ENCODE assay signal across 8 mouse cellular contexts in the genomic region with DNA sequence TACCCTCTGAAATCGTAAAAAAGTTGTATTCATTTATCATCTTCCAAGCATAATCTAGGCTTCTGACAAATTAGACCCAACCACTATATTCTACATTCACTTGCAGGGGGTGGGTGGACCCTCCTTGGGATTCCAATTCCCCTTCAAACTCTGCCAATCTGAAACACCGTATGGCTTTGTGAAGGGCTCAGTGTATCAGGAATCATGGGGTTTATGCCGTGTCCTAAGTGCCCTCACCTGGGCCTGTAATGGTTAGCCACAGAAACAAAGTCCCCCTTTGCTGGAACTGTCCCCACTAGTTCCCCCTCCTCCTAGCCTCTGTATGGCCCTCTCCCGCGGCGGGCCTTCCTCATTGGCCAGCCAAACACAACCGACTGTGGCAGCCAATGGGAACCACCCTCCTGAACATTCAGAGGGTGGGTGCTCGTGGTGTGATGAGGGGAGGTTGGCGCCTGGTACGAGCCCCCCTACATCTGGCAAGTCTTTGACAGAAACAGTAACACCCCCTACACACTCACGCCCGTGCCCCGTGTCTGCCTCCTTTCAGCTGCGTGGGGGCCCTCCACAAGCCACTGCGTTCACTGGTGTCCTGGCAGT. TPM values are rescaled to one million over a fixed set of nuclear protein-coding genes. Genes with fewer than 3 reads are reported as not detected.
DNase-seq lines count a peak whose midpoint lies in the region; ATAC-seq and TF ChIP-seq lines count a peak whose summit lies in the region.

No protein-coding gene starts in this region.

- H3K4me2 ChIP-seq in kidney, embryonic 16.5 days (replicated peaks; ENCODE audit: low read depth, low read length), result peak overlapping the region; percentile 84
- H3K4me2 ChIP-seq in limb, embryonic 14.5 days (replicated peaks; ENCODE audit: low read depth, low read length, severe bottlenecking), result peak overlapping the region; percentile 68

- intact Hi-C loops in gastrocnemius, postnatal 14 days (cut with DNase I; ENCODE audit: low total_unique reads), result no loop called here

- H3K36me3 ChIP-seq in kidney, embryonic 16.5 days (ENCODE audit: insufficient read depth, low read length), result no peaks in the 10 kb centered on the region
- H3K36me3 ChIP-seq in limb, embryonic 14.5 days (ENCODE audit: control insufficient read depth, insufficient read depth, low read length), result no peaks in the 10 kb centered on the region

- 26% methylated on average over 15 of the region's 15 CpGs for WGBS in kidney, embryonic 16.5 days
- WGBS in limb, embryonic 14.5 days, result 21% methylated on average over 15 of the region's 15 CpGs

- peak overlapping the region; percentile 51 for H3K4me3 ChIP-seq in kidney, embryonic 16.5 days (ENCODE audit: low read length)
- H3K4me3 ChIP-seq in limb, embryonic 14.5 days (replicated peaks; ENCODE audit: low read length), result peak overlapping the region; percentile 42

- H3K4me1 ChIP-seq in kidney, embryonic 16.5 days (ENCODE audit: insufficient read depth, low read length), result no peaks in the 10 kb centered on the region
- H3K4me1 ChIP-seq in limb, embryonic 14.5 days (ENCODE audit: control insufficient read depth, insufficient read depth, low read length), result no peaks in the 10 kb centered on the region

- H3K27me3 ChIP-seq in kidney, embryonic 16.5 days (ENCODE audit: insufficient read depth, low read length), result no peaks in the 10 kb centered on the region
- no peaks in the 10 kb centered on the region for H3K27me3 ChIP-seq in limb, embryonic 14.5 days (ENCODE audit: control insufficient read depth, insufficient read depth, low read length)

- H3K9me3 ChIP-seq in kidney, embryonic 16.5 days (ENCODE audit: low read length), result no peaks in the 10 kb centered on the region
- H3K9me3 ChIP-seq in limb, embryonic 14.5 days (ENCODE audit: control insufficient read depth, low read length), result no peaks in the 10 kb centered on the region

- DNase-seq in kidney, adult 9 months, result no peak
- peak; percentile 68 for DNase-seq in cerebellum, adult 9-11 months
- no peak for DNase-seq in limb, embryonic 14.5 days (ENCODE audit: low spot score)
- DNase-seq in right cerebral cortex, adult 2 months (ENCODE audit: low spot score in 2 of 2), result peak; percentile 21 to 34
- no peak for DNase-seq in gastrocnemius, postnatal 14 days
- no peak for DNase-seq in ovary, postnatal 36 days (ENCODE audit: low spot score)

- no peak overlapping the region for H3K27ac ChIP-seq in kidney, embryonic 16.5 days (ENCODE audit: low read length)
- H3K27ac ChIP-seq in limb, embryonic 14.5 days (replicated peaks; ENCODE audit: low read depth, low read length), result no peak overlapping the region

- no peak for TF ChIP-seq POLR2A in limb, embryonic 14.5 days (IDR thresholded peaks at IDR 0.05; ENCODE audit: borderline replicate concordance, extremely low read depth, insufficient read depth, insufficient read length)

- H3K9ac ChIP-seq in kidney, embryonic 16.5 days (replicated peaks; ENCODE audit: low read length), result peak overlapping the region; percentile 62; the same call in 1 of the 2 replicates
- peak overlapping the region; percentile 60 for H3K9ac ChIP-seq in limb, embryonic 14.5 days (ENCODE audit: low read depth, low read length, severe bottlenecking)

- peak; percentile 66 for ATAC-seq in kidney, embryonic 16.5 days (ENCODE audit: low FRiP score, low TSS enrichment)
- peak; percentile 48 for ATAC-seq in granulocyte monocyte progenitor cell, adult 5-6 weeks (replicated peaks; ENCODE audit: poor library complexity, severe bottlenecking)
- ATAC-seq in limb, embryonic 14.5 days (ENCODE audit: low FRiP score, low read depth), result peak; percentile 70

RNA-seq across cellular contexts. Expression of gene Rab33a, which starts 0.8 kb away (rescaled TPM):
- polyA plus RNA-seq in kidney, embryonic 16.5 days (2015; fragmentation: Nextera tagmentation; extraction: Ambion mirVana), result 2.3 TPM in 2 replicates
- not detected in 2 replicates for total RNA-seq in granulocyte monocyte progenitor cell, adult 5-6 weeks (2014; fragmentation: Nextera tagmentation)
- not detected in 2 replicates for total RNA-seq in granulocyte monocyte progenitor cell, adult 5-6 weeks (2017)
- polyA plus RNA-seq in limb, embryonic 14.5 days (2012; rRNA removed), result 4.8 TPM in 2 replicates
- 4.1 and 4.2 TPM in 2 replicates for polyA plus RNA-seq in limb, embryonic 14.5 days (2014; fragmentation: Nextera tagmentation; extraction: Ambion mirVana)
- total RNA-seq in gastrocnemius, postnatal 14 days (2021), result under 1 TPM in 1 of 2 experiments, not detected in 1; 0.53 TPM

RNA-seq across cellular contexts. Expression of gene Aifm1, which starts 4.9 kb away (rescaled TPM):
- 105 and 106 TPM in 2 replicates for polyA plus RNA-seq in kidney, embryonic 16.5 days (2015; fragmentation: Nextera tagmentation; extraction: Ambion mirVana)
- 67.0 TPM in 2 replicates for total RNA-seq in granulocyte monocyte progenitor cell, adult 5-6 weeks (2014; fragmentation: Nextera tagmentation)
- 85.6 and 97.1 TPM in 2 replicates for total RNA-seq in granulocyte monocyte progenitor cell, adult 5-6 weeks (2017)
- polyA plus RNA-seq in limb, embryonic 14.5 days (2012; rRNA removed), result 29.8 and 41.1 TPM in 2 replicates
- polyA plus RNA-seq in limb, embryonic 14.5 days (2014; fragmentation: Nextera tagmentation; extraction: Ambion mirVana), result 54.9 and 57.3 TPM in 2 replicates
- 10 to 100 TPM; 46.3 to 53.6 TPM for total RNA-seq in gastrocnemius, postnatal 14 days (2021)

RNA-seq across cellular contexts. Expression of gene Elf4, which starts 55.4 kb away (rescaled TPM):
- 5.1 and 5.8 TPM in 2 replicates for polyA plus RNA-seq in kidney, embryonic 16.5 days (2015; fragmentation: Nextera tagmentation; extraction: Ambion mirVana)
- total RNA-seq in granulocyte monocyte progenitor cell, adult 5-6 weeks (2014; fragmentation: Nextera tagmentation), result 45.1 and 47.2 TPM in 2 replicates
- 12.7 and 13.8 TPM in 2 replicates for total RNA-seq in granulocyte monocyte progenitor cell, adult 5-6 weeks (2017)
- 24.3 and 29.6 TPM in 2 replicates for polyA plus RNA-seq in limb, embryonic 14.5 days (2012; rRNA removed)
- 11.1 and 12.0 TPM in 2 replicates for polyA plus RNA-seq in limb, embryonic 14.5 days (2014; fragmentation: Nextera tagmentation; extraction: Ambion mirVana)
- total RNA-seq in gastrocnemius, postnatal 14 days (2021), result 1 to 10 TPM; 3.9 to 4.7 TPM

Comparison
In these comparisons a context has a peak if more than half of its experiments do, and no peak if none do; other contexts are left out.
1. DNase-seq: peak in cerebellum, adult 9-11 months (single experiment) and right cerebral cortex, adult 2 months (2 of 2); none in kidney, adult 9 months (single experiment), limb, embryonic 14.5 days (single experiment), gastrocnemius, postnatal 14 days (single experiment) and ovary, postnatal 36 days (single experiment).
2. Peak in every context shown above with its lines, with median percentiles within 50 percentile points of each other: ATAC-seq.